Mouse (Mus musculus) cerebellum, adult 9-10 months (tissue): Measurements from ENCODE around the gene Kcnmb3.

ENCODE experiments used
- DNase-seq: peaks from one replicate; pipeline ENCODE4 v3.0.0; 2022

Kcnmb3 gene

GRCm38 (mm10) chr3:32428921-32429320 is 63.1 kb downstream of the Kcnmb3 start:
- peak; percentile 45 for DNase-seq

- no peak for DNase-seq
Measured at GRCm38 (mm10) chr3:32428361-32428760, 63.7 kb downstream of the Kcnmb3 start.

- no peak for DNase-seq
Measured at GRCm38 (mm10) chr3:32427695-32428094, 64.3 kb downstream of the Kcnmb3 start.
